Mouse (Mus musculus): ENCODE measurements around the gene Bhlha9. TPM values are rescaled to one million over a fixed set of nuclear protein-coding genes. Genes with fewer than 3 reads are reported as not detected.

Gene Bhlha9
- polyA plus RNA-seq (2012; rRNA removed): not detected in 2 replicates

- DNase-seq (ENCODE audit: low spot score): no peak
These were observed at the start of gene Bhlha9 for GRCm38 (mm10) chr11:76671871-76672475. Bhlha9 (plus strand) TSS chr11:76672470.

- peak; percentile 31 for DNase-seq (ENCODE audit: low spot score)
These were observed 49.6 kb upstream of the Bhlha9 start for GRCm38 (mm10) chr11:76622566-76623205.

- peak; percentile 38 for DNase-seq (ENCODE audit: low spot score)
These were observed 48.9 kb upstream of the Bhlha9 start for GRCm38 (mm10) chr11:76623206-76623961.

GRCm38 (mm10) chr11:76624071-76624470, 48.2 kb upstream of the Bhlha9 start:
- no peak for DNase-seq (ENCODE audit: low spot score)

- no peak for DNase-seq (ENCODE audit: low spot score)
These were observed 47.4 kb upstream of the Bhlha9 start for GRCm38 (mm10) chr11:76624881-76625280.

- DNase-seq (ENCODE audit: low spot score): no peak
These were observed 43.7 kb upstream of the Bhlha9 start for GRCm38 (mm10) chr11:76628613-76629012.

- DNase-seq (ENCODE audit: low spot score): no peak
These were observed 42.2 kb upstream of the Bhlha9 start for GRCm38 (mm10) chr11:76630023-76630422.

- no peak for DNase-seq (ENCODE audit: low spot score)
These were observed 41.8 kb upstream of the Bhlha9 start for GRCm38 (mm10) chr11:76630487-76630886.

GRCm38 (mm10) chr11:76639269-76639985, 32.8 kb upstream of the Bhlha9 start:
- DNase-seq (ENCODE audit: low spot score): no peak

- DNase-seq (ENCODE audit: low spot score): no peak
These were observed 32.0 kb upstream of the Bhlha9 start for GRCm38 (mm10) chr11:76640231-76640630.

GRCm38 (mm10) chr11:76644257-76644656, 28.0 kb upstream of the Bhlha9 start:
- DNase-seq (ENCODE audit: low spot score): no peak

- DNase-seq (ENCODE audit: low spot score): no peak
These were observed 27.2 kb upstream of the Bhlha9 start for GRCm38 (mm10) chr11:76645036-76645435.

- DNase-seq (ENCODE audit: low spot score): peak; percentile 74
These were observed 26.3 kb upstream of the Bhlha9 start for GRCm38 (mm10) chr11:76645955-76646354.

GRCm38 (mm10) chr11:76647062-76647461, 25.2 kb upstream of the Bhlha9 start:
- no peak for DNase-seq (ENCODE audit: low spot score)

GRCm38 (mm10) chr11:76647500-76647899, 24.8 kb upstream of the Bhlha9 start:
- DNase-seq (ENCODE audit: low spot score): peak; percentile 54

GRCm38 (mm10) chr11:76650862-76651560, 21.3 kb upstream of the Bhlha9 start:
- DNase-seq (ENCODE audit: low spot score): no peak

- DNase-seq (ENCODE audit: low spot score): no peak
These were observed 19.4 kb upstream of the Bhlha9 start for GRCm38 (mm10) chr11:76652838-76653334.

- DNase-seq (ENCODE audit: low spot score): no peak
These were observed 17.2 kb upstream of the Bhlha9 start for GRCm38 (mm10) chr11:76655106-76655505.

GRCm38 (mm10) chr11:76657450-76657970, 14.8 kb upstream of the Bhlha9 start:
- DNase-seq (ENCODE audit: low spot score): no peak

GRCm38 (mm10) chr11:76659138-76659930, 12.9 kb upstream of the Bhlha9 start:
- DNase-seq (ENCODE audit: low spot score): no peak

All from urinary bladder, adult 2 months (tissue).